Mouse (Mus musculus) cortical plate, adult 2 months (tissue): ENCODE measurements around the gene Ero1lb.
"Not testable (repeated sequence)": the region's sequence is repeated elsewhere in the genome, so short reads cannot be mapped to it uniquely, and the experiment has no call there.

Experiments
- CTCF ChIP-seq: fragments of 200-500 bp; IDR thresholded peaks from 2 replicates; pipeline ENCODE4 v1.5.1; 2011; ENCODE audit warnings: mild to moderate bottlenecking, control low read depth, low read length; ENCODE audit not compliant: insufficient read depth; ENCODE audit errors: extremely low read depth
- POLR2A ChIP-seq: fragments of 200-500 bp; IDR thresholded peaks from 2 replicates; pipeline ENCODE4 v1.6.1; 2011; ENCODE audit warnings: mild to moderate bottlenecking, low read length, control low read depth; ENCODE audit not compliant: insufficient read depth; ENCODE audit errors: extremely low read depth

- not testable (repeated sequence) for TF ChIP-seq CTCF, POLR2A
Measured at GRCm38 (mm10) chr13:12646676-12647075, 81.0 kb downstream of the Ero1lb start.
